Mouse (Mus musculus): Measurements from ENCODE around the gene Gm28374. TPM values are rescaled to one million over a fixed set of nuclear protein-coding genes. Genes with fewer than 3 reads are reported as not detected.

Gene Gm28374
- polyA plus RNA-seq, 1 experiment from 2014 or later: 1.4 TPM

- no peak overlapping the region for H3K9ac ChIP-seq (ENCODE audit: low read length)
- H3K4me3 ChIP-seq (ENCODE audit: low read length): no peak overlapping the region
- no peaks in the 10 kb centered on the region for H3K27me3 ChIP-seq (ENCODE audit: control insufficient read depth, insufficient read depth, low read depth, low read length)
- no peak overlapping the region for H3K4me2 ChIP-seq (ENCODE audit: low read depth, low read length)
- no peaks in the 10 kb centered on the region for H3K36me3 ChIP-seq (ENCODE audit: control insufficient read depth, insufficient read depth, low read length)
- ATAC-seq (ENCODE audit: low read depth): no peak
- no peak overlapping the region for H3K27ac ChIP-seq (ENCODE audit: low read length)
- 75% methylated on average over 3 of the region's 3 CpGs for WGBS
- H3K4me1 ChIP-seq (replicated peaks; ENCODE audit: control insufficient read depth, insufficient read depth, low read length): no peaks in the 10 kb centered on the region
- H3K9me3 ChIP-seq (ENCODE audit: control insufficient read depth, low read length): no peaks in the 10 kb centered on the region
Observed at GRCm38 (mm10) chr19:6097847-6098246, 15.8 kb upstream of the Gm28374 start.

GRCm38 (mm10) chr19:6094119-6094518, 12.1 kb upstream of the Gm28374 start, which contains the start of gene AC131692.1:
Gene AC131692.1 (plus strand): TSS chr19:6094419.
- no peak for ATAC-seq (ENCODE audit: low read depth)
- no peaks in the 10 kb centered on the region for H3K4me1 ChIP-seq (replicated peaks; ENCODE audit: control insufficient read depth, insufficient read depth, low read length)
- 86% methylated on average over 7 of the region's 7 CpGs for WGBS
- H3K27me3 ChIP-seq (ENCODE audit: control insufficient read depth, insufficient read depth, low read depth, low read length): no peaks in the 10 kb centered on the region
- no peak within 1 kb of the TSS for H3K27ac ChIP-seq (ENCODE audit: low read length)
- no peak within 1 kb of the TSS for H3K9ac ChIP-seq (ENCODE audit: low read length)
- peaks cover 13% of the 10 kb centered on the region for H3K36me3 ChIP-seq (ENCODE audit: control insufficient read depth, insufficient read depth, low read length)
- H3K9me3 ChIP-seq (ENCODE audit: control insufficient read depth, low read length): no peaks in the 10 kb centered on the region
- no peak within 1 kb of the TSS for H3K4me2 ChIP-seq (ENCODE audit: low read depth, low read length)
- H3K4me3 ChIP-seq (ENCODE audit: low read length): no peak within 1 kb of the TSS

- Histone ChIP-seq H3K9me3 (ENCODE audit: control insufficient read depth, low read length) (no peaks in the 10 kb centered on the region), H3K4me2 (ENCODE audit: low read depth, low read length) (no peak overlapping the region), H3K4me3 (ENCODE audit: low read length) (no peak overlapping the region), H3K27me3 (ENCODE audit: control insufficient read depth, insufficient read depth, low read depth, low read length) (no peaks in the 10 kb centered on the region), H3K9ac (ENCODE audit: low read length) (no peak overlapping the region), H3K27ac (ENCODE audit: low read length) (no peak overlapping the region), H3K36me3 (ENCODE audit: control insufficient read depth, insufficient read depth, low read length) (peaks cover 17% of the 10 kb centered on the region), H3K4me1 (replicated peaks; ENCODE audit: control insufficient read depth, insufficient read depth, low read length) (peaks cover 11% of the 10 kb centered on the region)
- 96% methylated on average over 13 of the region's 13 CpGs for WGBS
- no peak for ATAC-seq (ENCODE audit: low read depth)
Observed at GRCm38 (mm10) chr19:6088841-6089240, 6.8 kb upstream of the Gm28374 start.

- Histone ChIP-seq H3K27me3 (ENCODE audit: control insufficient read depth, insufficient read depth, low read depth, low read length) (no peaks in the 10 kb centered on the region), H3K36me3 (ENCODE audit: control insufficient read depth, insufficient read depth, low read length) (peaks cover 15% of the 10 kb centered on the region), H3K4me2 (ENCODE audit: low read depth, low read length) (peak overlapping the region; percentile 80), H3K9ac (ENCODE audit: low read length) (peak overlapping the region; percentile 79), H3K4me3 (ENCODE audit: low read length) (peak overlapping the region; percentile 76), H3K9me3 (ENCODE audit: control insufficient read depth, low read length) (no peaks in the 10 kb centered on the region), H3K4me1 (replicated peaks; ENCODE audit: control insufficient read depth, insufficient read depth, low read length) (peaks cover 13% of the 10 kb centered on the region), H3K27ac (ENCODE audit: low read length) (peak overlapping the region; percentile 62)
- ATAC-seq (ENCODE audit: low read depth): peak; percentile 72
- under 1% methylated on average over 17 of the region's 17 CpGs for WGBS
Observed at GRCm38 (mm10) chr19:6085417-6085879, 3.4 kb upstream of the Gm28374 start.

- whole genome bisulfite sequencing: under 1% methylated on average over 58 of the region's 58 CpGs
- peak; percentile 94 for ATAC-seq (ENCODE audit: low read depth)
- peaks cover 14% of the 10 kb centered on the region; the same call in 1 of the 2 replicates for H3K36me3 ChIP-seq (ENCODE audit: control insufficient read depth, insufficient read depth, low read length)
Observed at GRCm38 (mm10) chr19:6084478-6085248, 2.6 kb upstream of the Gm28374 start, which contains the start of the genes Zfpl1 and Cdca5. Gene Zfpl1 (minus strand): TSS chr19:6084956. Gene Cdca5 (plus strand): TSS chr19:6084983.

GRCm38 (mm10) chr19:6079983-6080480, 2.0 kb downstream of the Gm28374 start, which contains the start of gene Tmem262:
Gene Tmem262 (plus strand): TSS chr19:6080033.
- Histone ChIP-seq H3K36me3 (ENCODE audit: control insufficient read depth, insufficient read depth, low read length) (peaks cover 11% of the 10 kb centered on the region), H3K4me1 (replicated peaks; ENCODE audit: control insufficient read depth, insufficient read depth, low read length) (peaks cover 13% of the 10 kb centered on the region), H3K27me3 (ENCODE audit: control insufficient read depth, insufficient read depth, low read depth, low read length) (no peaks in the 10 kb centered on the region), H3K4me3 (ENCODE audit: low read length) (no peak within 1 kb of the TSS), H3K9ac (ENCODE audit: low read length) (no peak within 1 kb of the TSS), H3K9me3 (ENCODE audit: control insufficient read depth, low read length) (no peaks in the 10 kb centered on the region), H3K4me2 (ENCODE audit: low read depth, low read length) (no peak within 1 kb of the TSS), H3K27ac (ENCODE audit: low read length) (no peak within 1 kb of the TSS)
- 89% methylated on average over 12 of the region's 12 CpGs for WGBS
- no peak for ATAC-seq (ENCODE audit: low read depth)

More at GRCm38 (mm10) chr19:6084478-6085248, 2.6 kb upstream of the Gm28374 start, which contains the start of the genes Zfpl1 and Cdca5:
- H3K9ac ChIP-seq (ENCODE audit: low read length): peak within 1 kb of the TSS; percentile 79
- no peaks in the 10 kb centered on the region for H3K27me3 ChIP-seq (ENCODE audit: control insufficient read depth, insufficient read depth, low read depth, low read length)
- no peaks in the 10 kb centered on the region for H3K9me3 ChIP-seq (ENCODE audit: control insufficient read depth, low read length)
- peak within 1 kb of the TSS; percentile 62 for H3K27ac ChIP-seq (ENCODE audit: low read length)
- H3K4me3 ChIP-seq (ENCODE audit: low read length): peak within 1 kb of the TSS; percentile 76
- peaks cover 13% of the 10 kb centered on the region for H3K4me1 ChIP-seq (replicated peaks; ENCODE audit: control insufficient read depth, insufficient read depth, low read length)
- peak within 1 kb of the TSS; percentile 80 for H3K4me2 ChIP-seq (ENCODE audit: low read depth, low read length)

GRCm38 (mm10) chr19:6076564-6077393, 5.3 kb downstream of the Gm28374 start, which contains the start of gene Vps51:
Gene Vps51 (minus strand): TSS chr19:6077231.
- peak; percentile 91 for ATAC-seq (ENCODE audit: low read depth)
- no peaks in the 10 kb centered on the region for H3K9me3 ChIP-seq (ENCODE audit: control insufficient read depth, low read length)
- no peaks in the 10 kb centered on the region for H3K27me3 ChIP-seq (ENCODE audit: control insufficient read depth, insufficient read depth, low read depth, low read length)
- H3K4me3 ChIP-seq (ENCODE audit: low read length): peak within 1 kb of the TSS; percentile 92
- WGBS: under 1% methylated on average over 33 of the region's 33 CpGs
- H3K27ac ChIP-seq (ENCODE audit: low read length): peak within 1 kb of the TSS; percentile 86
- H3K4me2 ChIP-seq (ENCODE audit: low read depth, low read length): peak within 1 kb of the TSS; percentile 93
- peak within 1 kb of the TSS; percentile 90 for H3K9ac ChIP-seq (ENCODE audit: low read length)
- peaks cover 6% of the 10 kb centered on the region for H3K4me1 ChIP-seq (replicated peaks; ENCODE audit: control insufficient read depth, insufficient read depth, low read length)
- peaks cover 15% of the 10 kb centered on the region for H3K36me3 ChIP-seq (ENCODE audit: control insufficient read depth, insufficient read depth, low read length)

- H3K36me3 ChIP-seq (ENCODE audit: control insufficient read depth, insufficient read depth, low read length): peaks cover 20% of the 10 kb centered on the region
- no peaks in the 10 kb centered on the region for H3K27me3 ChIP-seq (ENCODE audit: control insufficient read depth, insufficient read depth, low read depth, low read length)
- no peak overlapping the region for H3K9ac ChIP-seq (ENCODE audit: low read length)
- no peaks in the 10 kb centered on the region for H3K9me3 ChIP-seq (ENCODE audit: control insufficient read depth, low read length)
- 90% methylated on average over 5 of the region's 5 CpGs for WGBS
- H3K4me3 ChIP-seq (ENCODE audit: low read length): no peak overlapping the region
- H3K4me2 ChIP-seq (ENCODE audit: low read depth, low read length): no peak overlapping the region
- H3K4me1 ChIP-seq (replicated peaks; ENCODE audit: control insufficient read depth, insufficient read depth, low read length): peaks cover 6% of the 10 kb centered on the region
- no peak overlapping the region for H3K27ac ChIP-seq (ENCODE audit: low read length)
- no peak for ATAC-seq (ENCODE audit: low read depth)
Observed at GRCm38 (mm10) chr19:6073889-6074288, 8.2 kb downstream of the Gm28374 start.

All from lung, embryonic 16.5 days (tissue).